Mouse (Mus musculus) MEL (cell line): ENCODE data around the gene Gm10318.

Experiments used
- CTCF ChIP-seq, 3 experiments: IDR thresholded peaks in 2 of 3; conservative IDR thresholded peaks in 1 of 3; 2 replicates each; pipeline ENCODE4 v1.5.1; 2011 to 2012; ENCODE audit warnings: low read length in 3 of 3, low read depth in 2 of 3, mild to moderate bottlenecking in 2 of 3, improper control_type of control experiment in 1 of 3, inconsistent platforms in 1 of 3, mixed read lengths in 1 of 3, moderate library complexity in 1 of 3; ENCODE audit not compliant: control insufficient read depth in 1 of 3, insufficient read depth in 1 of 3, poor library complexity in 1 of 3, severe bottlenecking in 1 of 3
- ETS1 ChIP-seq: IDR thresholded peaks from 2 replicates; pipeline ENCODE4 v1.6.1; 2012; ENCODE audit warnings: low read depth, mild to moderate bottlenecking, inconsistent platforms, low read length, improper control_type of control experiment, moderate library complexity
- GATA1 ChIP-seq: IDR thresholded peaks from 2 replicates; pipeline ENCODE4 v1.6.1; 2011; ENCODE audit warnings: low read depth, low read length, improper control_type of control experiment
- JUND ChIP-seq: IDR thresholded peaks from 2 replicates; pipeline ENCODE4 v1.6.1; 2011; ENCODE audit warnings: low read depth, mild to moderate bottlenecking, improper control_type of control experiment, low read length
- KAT2A ChIP-seq: conservative IDR thresholded peaks from 2 replicates; pipeline ENCODE4 v1.6.1; 2012; ENCODE audit warnings: low read depth, low read length, improper control_type of control experiment, inconsistent platforms
- MAFK ChIP-seq: IDR thresholded peaks from 2 replicates; pipeline ENCODE4 v1.6.1; 2011; ENCODE audit warnings: low read depth, mild to moderate bottlenecking, low read length, improper control_type of control experiment, borderline replicate concordance
- MEF2A ChIP-seq: IDR thresholded peaks from 2 replicates; pipeline ENCODE4 v1.6.1; 2014; ENCODE audit warnings: low read depth, mild to moderate bottlenecking, inconsistent platforms, low read length, improper control_type of control experiment; ENCODE audit not compliant: poor library complexity, insufficient replicate concordance, severe bottlenecking; ENCODE audit errors: extremely low read depth
- MXI1 ChIP-seq: IDR thresholded peaks from 2 replicates; pipeline ENCODE4 v1.6.1; 2011; ENCODE audit warnings: mild to moderate bottlenecking, low read depth, low read length, improper control_type of control experiment
- POLR2A ChIP-seq, 2 experiments: IDR thresholded peaks; 2 replicates each; pipeline ENCODE4 v1.6.1; 2011 to 2012; ENCODE audit warnings: low read length in 2 of 2, mild to moderate bottlenecking in 2 of 2, control low read depth in 1 of 2, improper control_type of control experiment in 1 of 2, low read depth in 1 of 2, moderate library complexity in 1 of 2; ENCODE audit not compliant: control insufficient read depth in 1 of 2, insufficient read depth in 1 of 2, poor library complexity in 1 of 2

- TF ChIP-seq POLR2A (IDR thresholded peaks at IDR 0.05; ENCODE audit: control insufficient read depth in 1 of 2, insufficient read depth in 1 of 2, low read depth in 1 of 2, low read length in 2 of 2, poor library complexity in 1 of 2) (no peak), CTCF (IDR thresholded peaks at IDR 0.05 in 2 of 3, conservative IDR thresholded peaks at IDR 0.05 in 1 of 3; ENCODE audit: control insufficient read depth in 1 of 3, insufficient read depth in 1 of 3, low read depth in 2 of 3, low read length in 3 of 3, poor library complexity in 1 of 3, severe bottlenecking in 1 of 3) (no peak), MXI1 (no peak), MEF2A (no peak), GATA1 (no peak), ETS1 (no peak), KAT2A (no peak), JUND (no peak), MAFK (no peak)
Observed at GRCm38 (mm10) chr10:77900126-77900525, 47.5 kb downstream of the Gm10318 start.
